Mouse (Mus musculus) liver, postnatal 0 days (tissue): ENCODE results near the gene Syne3. TPM values are rescaled to one million over a fixed set of nuclear protein-coding genes. Genes with fewer than 3 reads are reported as not detected.

Experiments used
- ATAC-seq: fragments of 200-750 bp; cut with Nextera tagmentation; 2 replicates; pipeline ENCODE4 v1.8.0; 2017; ENCODE audit warnings: mild to moderate bottlenecking, moderate library complexity
- DNase-seq: peaks from one replicate; pipeline ENCODE4 v3.0.0-alpha.2; 2016
- H3K27ac ChIP-seq: fragments of 300-500 bp; sonication (generic); 2 replicates; pipeline ENCODE4 v1.5.1; 2014; ENCODE audit warnings: antibody characterized with exemption, moderate library complexity, mild to moderate bottlenecking, low read depth
- H3K27me3 ChIP-seq: fragments of 300-500 bp; sonication (generic); 2 replicates; pipeline ENCODE4 v1.6.1; 2014; ENCODE audit warnings: low read length, control low read depth, mixed read lengths; ENCODE audit not compliant: insufficient read depth
- H3K36me3 ChIP-seq: fragments of 300-500 bp; sonication (generic); replicated peaks from 2 replicates; pipeline ENCODE4 v1.6.1; 2014; ENCODE audit warnings: mild to moderate bottlenecking, control low read depth, low read length, moderate library complexity, mixed read lengths; ENCODE audit not compliant: insufficient read depth
- H3K4me1 ChIP-seq: fragments of 300-500 bp; sonication (generic); 2 replicates; pipeline ENCODE4 v1.6.1; 2014; ENCODE audit warnings: antibody characterized with exemption, mild to moderate bottlenecking, control low read depth; ENCODE audit not compliant: insufficient read depth
- H3K4me2 ChIP-seq: fragments of 300-500 bp; sonication (generic); 2 replicates; pipeline ENCODE4 v1.6.1; 2014; ENCODE audit warnings: low read depth, mild to moderate bottlenecking, low read length, moderate library complexity, mixed read lengths
- H3K4me3 ChIP-seq: fragments of 300-500 bp; sonication (generic); 2 replicates; pipeline ENCODE4 v1.5.1; 2014; ENCODE audit warnings: low read depth, low read length
- H3K9ac ChIP-seq: fragments of 300-500 bp; sonication (generic); replicated peaks from 2 replicates; pipeline ENCODE4 v1.6.1; 2014; ENCODE audit warnings: mild to moderate bottlenecking, moderate library complexity
- H3K9me3 ChIP-seq: fragments of 300-500 bp; sonication (generic); 2 replicates; pipeline ENCODE4 v1.6.1; 2016; ENCODE audit warnings: mild to moderate bottlenecking, control low read depth, low read length, mixed read lengths
- CTCF ChIP-seq: sonication (generic); IDR thresholded peaks from 2 replicates; pipeline ENCODE4 v1.5.1; 2016; ENCODE audit warnings: antibody characterized with exemption, low read depth
- EP300 ChIP-seq: IDR thresholded peaks from 2 replicates; pipeline ENCODE4 v1.6.1; 2016; ENCODE audit warnings: antibody characterized with exemption, low read depth, mild to moderate bottlenecking
- WGBS: fragments of 180-500 bp; shearing (Covaris S2); extraction: QIAGEN DNeasy Blood & Tissue Kit; methylation state at CpG from one replicate; pipeline ENCODE4 v1.1.7; 2014; ENCODE audit not compliant: insufficient replicate concordance; 5-methylcytosine and 5-hydroxymethylcytosine counted together
- polyA plus RNA-seq: library from polyadenylated mRNA; unstranded; fragments of >200 nt; fragmentation: Nextera tagmentation; extraction: Ambion mirVana; gene quantifications from 2 replicates; pipeline ENCODE4 v1.2.1, GENCODE M21; 2015

The Syne3 gene
- polyA plus RNA-seq, 1 experiment from 2014 or later = 2.3 TPM

DNA sequence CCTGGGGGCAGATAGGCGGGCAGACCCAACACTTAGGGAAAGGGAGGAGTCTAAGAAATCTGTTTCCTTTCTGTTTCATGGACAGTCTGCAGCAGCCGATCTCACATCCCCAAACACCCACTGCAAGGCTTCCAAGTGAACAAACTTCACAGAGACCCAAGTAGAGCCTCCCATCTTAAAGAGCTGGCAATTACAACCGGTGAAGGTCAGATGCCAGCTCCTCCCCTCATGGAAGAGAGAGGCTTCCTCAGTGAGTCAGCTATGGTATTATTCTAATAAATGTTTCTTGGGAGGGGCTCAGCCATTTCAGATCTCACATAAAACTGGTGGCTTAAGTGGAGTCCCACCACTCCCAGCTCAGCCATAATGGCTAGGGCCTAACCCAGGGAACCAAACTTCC is 5.9 kb downstream of the Syne3 start:
- H3K27ac ChIP-seq = no peak overlapping the region
- ATAC-seq (no peak), DNase-seq (no peak)
- H3K4me2 ChIP-seq = no peak overlapping the region
- H3K36me3 ChIP-seq = no peaks in the 10 kb centered on the region
- 26% methylated on average over 3 of the region's 3 CpGs for WGBS
- no peaks in the 10 kb centered on the region for H3K9me3 ChIP-seq
- no peak for TF ChIP-seq CTCF
- TF ChIP-seq EP300 = no peak
- no peak overlapping the region for H3K4me3 ChIP-seq
- no peaks in the 10 kb centered on the region for H3K27me3 ChIP-seq
- no peak overlapping the region for H3K9ac ChIP-seq
- peaks cover 87% of the 10 kb centered on the region for H3K4me1 ChIP-seq

DNA sequence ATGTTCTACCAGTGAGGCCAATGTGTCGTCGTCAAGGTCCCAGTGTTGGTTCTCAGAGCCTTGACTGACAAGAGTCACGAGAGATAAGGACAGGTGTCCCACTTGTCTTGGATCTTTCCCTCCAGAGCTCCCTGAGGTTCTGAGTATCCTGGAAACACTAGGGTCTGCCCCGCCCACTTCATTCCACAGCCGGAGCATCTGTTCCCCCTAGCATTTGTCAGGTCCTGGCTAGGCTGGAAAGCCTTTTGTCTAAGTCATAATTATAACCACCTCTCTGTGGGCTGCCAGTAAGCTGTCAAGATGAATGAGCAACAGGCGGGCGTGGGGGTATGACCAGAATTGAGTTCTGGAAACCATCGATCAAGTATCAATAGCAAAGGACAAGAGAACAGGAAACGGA is 6.5 kb downstream of the Syne3 start:
- DNase-seq (no peak), ATAC-seq (no peak)
- peaks cover 87% of the 10 kb centered on the region for H3K4me1 ChIP-seq
- H3K36me3 ChIP-seq = no peaks in the 10 kb centered on the region
- no peaks in the 10 kb centered on the region for H3K9me3 ChIP-seq
- WGBS = 51% methylated on average over 9 of the region's 9 CpGs
- peak overlapping the region; percentile 30; the same call in 1 of the 2 replicates for H3K27ac ChIP-seq
- H3K4me3 ChIP-seq = no peak overlapping the region
- no peaks in the 10 kb centered on the region for H3K27me3 ChIP-seq
- H3K4me2 ChIP-seq = no peak overlapping the region
- no peak for TF ChIP-seq CTCF
- no peak for TF ChIP-seq EP300
- H3K9ac ChIP-seq = 0 out of 2 replicates have a peak overlapping the region, but pooled peaks have one; percentile 6

DNA sequence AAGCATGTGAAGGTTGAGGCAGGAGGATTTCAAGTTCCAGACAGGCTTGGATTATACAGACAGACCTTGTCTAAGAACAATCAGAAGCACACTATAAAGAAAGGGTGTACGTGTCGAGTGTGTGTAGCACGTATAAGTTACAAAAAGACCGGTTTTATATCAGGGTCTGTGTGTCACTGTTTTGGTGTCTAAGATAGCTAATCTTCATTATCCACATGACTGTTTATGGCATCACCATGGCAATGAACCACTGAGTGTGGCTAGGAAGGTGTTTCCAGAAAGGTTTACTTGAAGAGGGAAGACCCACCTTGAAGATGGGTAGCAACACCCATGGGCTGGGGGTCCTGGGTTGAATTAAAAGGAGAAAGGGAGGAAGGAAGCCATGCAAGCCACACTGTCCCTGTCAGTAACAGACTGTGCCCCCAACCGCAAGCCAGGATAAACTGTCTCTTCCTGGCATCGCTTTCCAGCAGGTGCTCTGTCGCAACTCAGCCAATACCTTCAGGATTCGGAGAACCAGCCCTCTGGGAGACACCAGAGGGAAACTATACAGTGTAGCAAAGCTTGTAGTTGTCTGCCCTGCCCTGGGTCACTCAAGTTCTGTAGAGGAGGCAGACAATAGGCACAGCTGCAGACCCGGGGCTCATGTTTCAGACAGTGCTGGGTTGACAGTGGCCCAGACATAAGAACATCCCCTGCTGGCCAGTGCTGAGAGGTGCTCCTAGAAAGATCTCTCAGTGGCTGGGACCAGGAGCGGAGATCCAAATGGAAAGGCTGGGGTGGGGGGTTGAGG is 7.1 kb downstream of the Syne3 start:
- Histone ChIP-seq H3K4me2 (peak overlapping the region; percentile 39), H3K4me1 (peaks cover 87% of the 10 kb centered on the region), H3K9ac (peak overlapping the region; percentile 6; the same call in 1 of the 2 replicates), H3K27me3 (no peaks in the 10 kb centered on the region), H3K4me3 (no peak overlapping the region), H3K9me3 (no peaks in the 10 kb centered on the region), H3K36me3 (no peaks in the 10 kb centered on the region), H3K27ac (peak overlapping the region; percentile 34; the same call in 1 of the 2 replicates)
- WGBS = 39% methylated on average over 10 of the region's 10 CpGs
- ATAC-seq = peak; percentile 30
- no peak for DNase-seq
- TF ChIP-seq EP300 (peak; percentile 72), CTCF (peak; percentile 53)

DNA sequence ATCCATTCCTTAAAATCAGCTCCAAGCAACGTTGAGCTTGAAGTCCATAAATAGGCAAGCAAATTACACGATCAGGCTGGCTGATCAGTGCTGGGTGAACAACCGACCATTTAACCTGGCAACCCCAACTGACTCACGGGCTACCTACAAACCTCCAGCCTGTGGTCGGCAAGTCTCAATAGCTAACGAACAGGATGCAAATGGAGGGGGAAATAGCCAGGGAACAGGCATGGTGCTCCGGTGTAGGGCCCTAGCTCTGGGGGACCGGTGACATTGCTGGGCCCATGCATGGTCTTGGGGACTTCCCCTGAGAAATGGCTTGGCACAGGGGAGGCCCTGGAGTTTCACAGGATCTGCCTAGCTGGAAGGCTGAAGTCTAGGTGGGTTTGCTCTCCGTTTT is 8.3 kb downstream of the Syne3 start:
- Histone ChIP-seq H3K9me3 (no peaks in the 10 kb centered on the region), H3K27ac (peak overlapping the region; percentile 86), H3K9ac (no peak overlapping the region), H3K4me2 (no peak overlapping the region), H3K36me3 (no peaks in the 10 kb centered on the region), H3K27me3 (no peaks in the 10 kb centered on the region), H3K4me1 (peaks cover 93% of the 10 kb centered on the region), H3K4me3 (no peak overlapping the region)
- WGBS = 46% methylated on average over 9 of the region's 9 CpGs
- no peak for ATAC-seq
- no peak for TF ChIP-seq CTCF
- no peak for TF ChIP-seq EP300
- DNase-seq = no peak

GRCm38 (mm10) chr12:105000487-105001283 is 8.9 kb downstream of the Syne3 start:
- no peaks in the 10 kb centered on the region for H3K27me3 ChIP-seq
- TF ChIP-seq EP300 = peak; percentile 70; the same call in 1 of the 2 replicates
- TF ChIP-seq CTCF = no peak
- ATAC-seq (peak; percentile 70), DNase-seq (no peak)
- no peak overlapping the region for H3K4me3 ChIP-seq
- no peaks in the 10 kb centered on the region for H3K9me3 ChIP-seq
- no peaks in the 10 kb centered on the region for H3K36me3 ChIP-seq
- peak overlapping the region; percentile 5; the same call in 1 of the 2 replicates for H3K9ac ChIP-seq
- WGBS = 45% methylated on average over 9 of the region's 9 CpGs
- peaks cover 93% of the 10 kb centered on the region for H3K4me1 ChIP-seq
- peak overlapping the region; percentile 1; the same call in 1 of the 2 replicates for H3K4me2 ChIP-seq
- H3K27ac ChIP-seq = peak overlapping the region; percentile 86

DNA sequence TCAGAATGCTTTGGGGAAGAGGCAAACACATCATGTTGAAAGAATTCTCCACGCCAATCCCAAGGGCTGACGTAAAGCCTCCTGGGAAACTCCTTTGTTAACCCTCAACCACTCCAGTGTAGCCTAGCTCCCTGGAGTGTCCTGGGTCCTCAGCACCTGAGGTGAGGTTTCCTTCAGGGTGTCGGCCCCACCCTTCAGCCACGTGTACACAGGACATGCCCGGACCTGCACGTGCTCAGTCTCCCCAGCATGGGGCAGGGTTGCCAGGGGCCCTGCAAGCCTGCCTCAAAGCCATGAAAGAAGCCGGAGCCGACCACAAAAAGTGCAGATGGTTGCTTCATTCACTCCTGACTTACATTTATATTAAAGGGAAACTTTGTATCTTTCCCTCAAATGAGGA is 10.4 kb downstream of the Syne3 start:
- Histone ChIP-seq H3K27me3 (no peaks in the 10 kb centered on the region), H3K36me3 (no peaks in the 10 kb centered on the region), H3K4me1 (peaks cover 93% of the 10 kb centered on the region), H3K9me3 (no peaks in the 10 kb centered on the region), H3K4me2 (no peak overlapping the region), H3K27ac (peak overlapping the region; percentile 86), H3K4me3 (no peak overlapping the region), H3K9ac (no peak overlapping the region)
- TF ChIP-seq CTCF (peak; percentile 8; the same call in 1 of the 2 replicates), EP300 (no peak)
- ATAC-seq = no peak
- WGBS = 35% methylated on average over 8 of the region's 8 CpGs
- no peak for DNase-seq
